Mouse (Mus musculus) liver, embryonic 13.5 days (tissue): ENCODE measurements around the gene Ccl7. TPM values are rescaled to one million over a fixed set of nuclear protein-coding genes. Genes with fewer than 3 reads are reported as not detected.

Experiments used
- ATAC-seq: fragments of 200-750 bp; cut with Nextera tagmentation; 2 replicates; pipeline ENCODE4 v1.8.0; 2017; ENCODE audit warnings: low read depth, mild to moderate bottlenecking, moderate number of reproducible peaks, moderate library complexity
- DNase-seq: peaks from one replicate; pipeline ENCODE4 v3.0.0; 2022
- H3K27ac ChIP-seq: fragments of 300-500 bp; sonication (generic); 2 replicates; pipeline ENCODE4 v1.5.1; 2015; ENCODE audit warnings: moderate library complexity, mild to moderate bottlenecking, inconsistent platforms
- H3K27me3 ChIP-seq: fragments of 300-500 bp; sonication (generic); 2 replicates; pipeline ENCODE4 v1.6.1; 2015; ENCODE audit warnings: mild to moderate bottlenecking, inconsistent platforms
- H3K36me3 ChIP-seq: fragments of 300-500 bp; sonication (generic); 2 replicates; pipeline ENCODE4 v1.6.1; 2015; ENCODE audit warnings: mild to moderate bottlenecking, inconsistent platforms
- H3K4me1 ChIP-seq: fragments of 300-500 bp; sonication (generic); replicated peaks from 2 replicates; pipeline ENCODE4 v1.6.1; 2015; ENCODE audit warnings: inconsistent platforms
- H3K4me2 ChIP-seq: fragments of 300-500 bp; sonication (generic); 2 replicates; pipeline ENCODE4 v1.6.1; 2015; ENCODE audit warnings: inconsistent platforms, mild to moderate bottlenecking, moderate library complexity
- H3K4me3 ChIP-seq: fragments of 300-500 bp; sonication (generic); replicated peaks from 2 replicates; pipeline ENCODE4 v1.5.1; 2015; ENCODE audit warnings: mild to moderate bottlenecking, inconsistent platforms
- H3K9ac ChIP-seq: fragments of 300-500 bp; sonication (generic); 2 replicates; pipeline ENCODE4 v1.6.1; 2015; ENCODE audit warnings: mild to moderate bottlenecking, inconsistent platforms
- H3K9me3 ChIP-seq: fragments of 300-500 bp; sonication (generic); replicated peaks from 2 replicates; pipeline ENCODE4 v1.6.1; 2016; ENCODE audit warnings: inconsistent platforms
- WGBS: fragments of 180-500 bp; shearing (Covaris S2); methylation state at CpG from one replicate; pipeline ENCODE4 v1.1.7; 2015; ENCODE audit not compliant: insufficient replicate concordance; 5-methylcytosine and 5-hydroxymethylcytosine counted together
- polyA plus RNA-seq: library from polyadenylated mRNA; unstranded; fragments of >200 nt; fragmentation: Nextera tagmentation; extraction: Ambion mirVana; gene quantifications from 2 replicates; pipeline ENCODE4 v1.2.1, GENCODE M21; 2015

The Ccl7 gene
- polyA plus RNA-seq, 1 experiment from 2014 or later = 0.67 TPM

DNA sequence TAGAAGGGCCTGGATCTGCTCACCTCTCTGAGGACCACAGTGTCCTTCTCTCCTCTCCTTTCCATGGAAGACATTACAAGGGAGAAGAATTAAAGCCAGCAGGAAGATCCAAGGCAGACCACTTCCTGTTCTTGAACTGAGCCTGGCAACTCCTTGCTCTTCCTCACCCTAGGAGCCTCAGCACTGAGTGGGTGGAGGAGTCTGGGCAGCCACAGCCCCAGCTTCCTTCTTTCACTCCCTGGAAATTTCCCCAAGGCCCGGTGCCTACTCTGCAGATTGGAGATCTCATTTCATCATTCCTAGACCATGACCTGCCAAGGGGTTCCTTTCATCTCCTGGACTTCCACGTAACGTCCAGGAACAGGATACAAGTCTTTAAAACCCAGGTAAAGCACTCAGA is 27.5 kb downstream of the Ccl7 start:
- DNase-seq (no peak), ATAC-seq (no peak)
- Histone ChIP-seq H3K27me3 (no peaks in the 10 kb centered on the region), H3K9ac (no peak overlapping the region), H3K9me3 (no peaks in the 10 kb centered on the region), H3K4me1 (no peaks in the 10 kb centered on the region), H3K27ac (no peak overlapping the region), H3K4me2 (no peak overlapping the region), H3K4me3 (no peak overlapping the region), H3K36me3 (no peaks in the 10 kb centered on the region)
- WGBS = 48% methylated on average over 3 of the region's 3 CpGs

DNA sequence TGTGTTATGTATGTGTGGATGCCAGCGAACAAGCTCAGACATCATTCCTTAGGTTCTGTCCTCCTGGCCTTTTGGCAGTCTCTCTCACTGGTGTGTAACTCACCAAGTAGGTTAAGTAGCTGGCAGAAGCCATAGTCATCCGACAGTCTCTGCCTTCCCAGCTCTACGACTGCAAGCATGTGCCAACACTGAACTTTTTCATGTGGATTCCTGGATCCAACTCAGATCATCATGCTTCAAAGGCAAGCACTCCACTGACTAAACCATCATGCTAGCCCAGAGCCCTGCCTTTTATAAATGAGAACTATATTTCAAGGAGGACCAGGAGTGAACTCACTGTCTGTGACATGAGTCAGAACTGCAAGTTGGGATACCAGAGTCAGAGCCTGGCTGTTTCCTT is 28.2 kb downstream of the Ccl7 start:
- Histone ChIP-seq H3K4me2 (no peak overlapping the region), H3K9me3 (no peaks in the 10 kb centered on the region), H3K9ac (no peak overlapping the region), H3K36me3 (no peaks in the 10 kb centered on the region), H3K27ac (no peak overlapping the region), H3K27me3 (no peaks in the 10 kb centered on the region), H3K4me3 (no peak overlapping the region), H3K4me1 (no peaks in the 10 kb centered on the region)
- WGBS = 63% methylated on average over 3 of the region's 3 CpGs
- DNase-seq (no peak), ATAC-seq (no peak)

GRCm38 (mm10) chr11:82077031-82077430 is 31.5 kb downstream of the Ccl7 start:
- Histone ChIP-seq H3K36me3 (no peaks in the 10 kb centered on the region), H3K4me1 (no peaks in the 10 kb centered on the region), H3K9ac (no peak overlapping the region), H3K4me3 (no peak overlapping the region), H3K9me3 (no peaks in the 10 kb centered on the region), H3K27ac (no peak overlapping the region), H3K27me3 (no peaks in the 10 kb centered on the region), H3K4me2 (no peak overlapping the region)
- WGBS = 41% methylated on average over 3 of the region's 3 CpGs
- DNase-seq (no peak), ATAC-seq (no peak)

GRCm38 (mm10) chr11:82078136-82078730 is 32.7 kb downstream of the Ccl7 start:
- Histone ChIP-seq H3K4me1 (no peaks in the 10 kb centered on the region), H3K4me3 (no peak overlapping the region), H3K4me2 (no peak overlapping the region), H3K9me3 (no peaks in the 10 kb centered on the region), H3K27me3 (no peaks in the 10 kb centered on the region), H3K9ac (no peak overlapping the region), H3K27ac (no peak overlapping the region), H3K36me3 (no peaks in the 10 kb centered on the region)
- DNase-seq (no peak), ATAC-seq (no peak)

DNA sequence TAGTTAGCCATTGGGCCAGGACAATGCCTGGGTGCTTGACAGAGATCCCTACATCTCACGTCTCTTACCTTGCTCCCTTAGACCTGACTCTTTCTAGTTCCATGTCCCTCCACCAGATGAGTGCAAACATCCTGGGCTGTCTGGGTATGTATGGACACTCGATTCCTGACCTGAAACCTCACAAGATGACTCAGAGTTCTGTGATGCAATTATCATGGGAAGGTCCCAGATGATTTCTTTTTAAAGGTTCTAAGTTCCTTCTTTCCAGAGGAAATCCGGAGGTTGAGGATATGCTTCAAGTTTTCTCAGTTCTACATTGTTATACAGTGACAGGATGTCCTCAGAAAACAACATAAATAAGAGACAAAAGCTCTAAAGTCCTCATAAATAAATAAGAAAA is 35.4 kb downstream of the Ccl7 start:
- H3K36me3 ChIP-seq = no peaks in the 10 kb centered on the region
- no peaks in the 10 kb centered on the region for H3K9me3 ChIP-seq
- ATAC-seq (no peak), DNase-seq (no peak)
- no peak overlapping the region for H3K9ac ChIP-seq
- no peaks in the 10 kb centered on the region for H3K27me3 ChIP-seq
- no peak overlapping the region for H3K4me3 ChIP-seq
- no peak overlapping the region for H3K4me2 ChIP-seq
- no peaks in the 10 kb centered on the region for H3K4me1 ChIP-seq
- H3K27ac ChIP-seq = no peak overlapping the region
- 32% methylated on average over 3 of the region's 3 CpGs for WGBS

GRCm38 (mm10) chr11:82084360-82084759 is 38.8 kb downstream of the Ccl7 start:
- no peaks in the 10 kb centered on the region for H3K4me1 ChIP-seq
- no peak overlapping the region for H3K27ac ChIP-seq
- no peak overlapping the region for H3K4me2 ChIP-seq
- 72% methylated on average over 3 of the region's 3 CpGs for WGBS
- H3K4me3 ChIP-seq = no peak overlapping the region
- H3K36me3 ChIP-seq = no peaks in the 10 kb centered on the region
- H3K9me3 ChIP-seq = no peaks in the 10 kb centered on the region
- no peak overlapping the region for H3K9ac ChIP-seq
- DNase-seq = no peak
- ATAC-seq = no peak
- no peaks in the 10 kb centered on the region for H3K27me3 ChIP-seq

Other genes with a start within 250 kb of the Ccl7 start
- gene 5530401A14Rik, start 185.0 kb upstream of the Ccl7 start, polyA plus RNA-seq = not detected in 2 replicates
- gene Asic2, start 77.3 kb upstream of the Ccl7 start, polyA plus RNA-seq = not detected in 2 replicates
- 1.9 and 2.0 TPM in 2 replicates for gene Ccl2, start 10.1 kb upstream of the Ccl7 start, polyA plus RNA-seq
- not detected in 2 replicates for gene Gm17268, start 7.2 kb upstream of the Ccl7 start, polyA plus RNA-seq
- 0.09 and 0.14 TPM in 2 replicates for gene Ccl11, start 12.1 kb downstream of the Ccl7 start, polyA plus RNA-seq
- gene Ccl12, start 56.1 kb downstream of the Ccl7 start, polyA plus RNA-seq = 0.47 and 0.60 TPM in 2 replicates
- gene Ccl8, start 69.5 kb downstream of the Ccl7 start, polyA plus RNA-seq = not detected in 2 replicates